Mouse (Mus musculus) forebrain, embryonic 13.5 days (tissue): ENCODE results near the gene E2f2. TPM values are rescaled to one million over a fixed set of nuclear protein-coding genes. Genes with fewer than 3 reads are reported as not detected.
A peak's percentile ranks its signal among the peaks of the same experiment; 100 is the strongest.

Experiments used
- ATAC-seq: fragments of 200-750 bp; cut with Nextera tagmentation; 2 replicates; pipeline ENCODE4 v1.8.0; 2017
- H3K27ac ChIP-seq: fragments of 300-500 bp; sonication (generic); 2 replicates; pipeline ENCODE4 v1.5.1; 2015; ENCODE audit warnings: inconsistent platforms, mild to moderate bottlenecking, moderate library complexity
- H3K27me3 ChIP-seq: fragments of 300-500 bp; sonication (generic); 2 replicates; pipeline ENCODE4 v1.6.1; 2015; ENCODE audit warnings: mild to moderate bottlenecking, inconsistent platforms
- H3K36me3 ChIP-seq: fragments of 300-500 bp; sonication (generic); 2 replicates; pipeline ENCODE4 v1.6.1; 2015; ENCODE audit warnings: mild to moderate bottlenecking, inconsistent platforms; ENCODE audit not compliant: poor library complexity, severe bottlenecking
- H3K4me1 ChIP-seq: fragments of 300-500 bp; sonication (generic); 2 replicates; pipeline ENCODE4 v1.6.1; 2015; ENCODE audit warnings: inconsistent platforms
- H3K4me2 ChIP-seq: fragments of 300-500 bp; sonication (generic); 2 replicates; pipeline ENCODE4 v1.6.1; 2015; ENCODE audit warnings: inconsistent platforms, mild to moderate bottlenecking, moderate library complexity
- H3K4me3 ChIP-seq: fragments of 300-500 bp; sonication (generic); 2 replicates; pipeline ENCODE4 v1.5.1; 2015; ENCODE audit warnings: mild to moderate bottlenecking, inconsistent platforms
- H3K9ac ChIP-seq: fragments of 300-500 bp; sonication (generic); 2 replicates; pipeline ENCODE4 v1.6.1; 2015; ENCODE audit warnings: mild to moderate bottlenecking, inconsistent platforms
- H3K9me3 ChIP-seq: fragments of 300-500 bp; sonication (generic); replicated peaks from 2 replicates; pipeline ENCODE4 v1.6.1; 2016; ENCODE audit warnings: inconsistent platforms
- WGBS: fragments of 180-500 bp; shearing (Covaris S2); methylation state at CpG from one replicate; pipeline ENCODE4 v1.1.7; 2015; 5-methylcytosine and 5-hydroxymethylcytosine counted together
- polyA plus RNA-seq: library from polyadenylated mRNA; unstranded; fragments of >200 nt; fragmentation: Nextera tagmentation; extraction: Ambion mirVana; gene quantifications from 2 replicates; pipeline ENCODE4 v1.2.1, GENCODE M21; 2015

Gene E2f2
- polyA plus RNA-seq, 1 experiment from 2014 or later: 9.7 TPM

DNA sequence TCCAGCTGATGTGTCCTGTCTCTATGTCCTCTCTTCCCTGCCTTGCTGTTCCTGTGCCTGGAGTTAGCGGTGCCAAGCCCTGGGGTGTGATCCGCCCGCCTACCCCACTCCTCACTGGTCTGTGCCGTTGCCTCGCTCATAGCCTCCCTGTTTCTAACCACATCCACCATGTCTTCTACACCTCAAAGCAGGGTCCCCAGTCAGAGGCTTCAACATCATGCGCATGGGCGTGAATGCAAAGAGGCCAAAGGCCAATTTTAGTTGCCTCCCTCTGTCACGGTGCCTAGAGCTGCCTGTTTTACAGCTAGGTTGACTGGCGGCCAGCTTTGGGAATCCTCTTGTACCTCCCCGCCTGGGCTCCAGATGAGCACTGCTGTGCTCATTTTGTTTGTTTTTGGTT lies 24.0 kb downstream of the E2f2 start:
- H3K4me1 ChIP-seq: no peaks in the 10 kb centered on the region
- no peak overlapping the region for H3K4me3 ChIP-seq
- H3K27ac ChIP-seq: no peak overlapping the region
- H3K27me3 ChIP-seq: 0 out of 2 replicates have a peak, but pooled peaks cover under 1% of the 10 kb centered on the region
- ATAC-seq: no peak
- no peak overlapping the region for H3K4me2 ChIP-seq
- no peaks in the 10 kb centered on the region for H3K9me3 ChIP-seq
- H3K9ac ChIP-seq: no peak overlapping the region
- WGBS: 91% methylated on average over 10 of the region's 10 CpGs
- peaks cover 40% of the 10 kb centered on the region for H3K36me3 ChIP-seq

DNA sequence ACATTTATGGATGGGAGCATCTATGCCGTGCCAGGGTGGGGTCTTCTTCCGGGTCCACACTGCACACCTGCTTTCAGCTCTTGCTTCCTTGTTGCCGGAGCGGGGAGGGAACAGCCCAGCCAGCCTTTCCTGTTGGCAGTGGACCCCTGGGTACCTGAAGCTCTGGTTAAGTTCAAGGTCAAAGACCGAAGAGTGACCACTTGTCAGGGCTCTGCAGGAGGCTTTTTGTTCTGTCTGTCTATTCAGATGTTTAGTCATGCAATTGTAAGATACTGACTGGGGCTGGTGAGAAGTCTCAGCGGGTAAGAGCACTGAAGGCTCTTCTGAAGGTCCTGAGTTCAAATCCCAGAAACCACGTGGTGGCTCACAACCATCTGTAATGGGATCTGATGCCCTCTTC lies 26.7 kb downstream of the E2f2 start:
- ATAC-seq: no peak
- H3K27me3 ChIP-seq: 0 out of 2 replicates have a peak, but pooled peaks cover 5% of the 10 kb centered on the region
- 78% methylated on average over 7 of the region's 7 CpGs for WGBS

DNA sequence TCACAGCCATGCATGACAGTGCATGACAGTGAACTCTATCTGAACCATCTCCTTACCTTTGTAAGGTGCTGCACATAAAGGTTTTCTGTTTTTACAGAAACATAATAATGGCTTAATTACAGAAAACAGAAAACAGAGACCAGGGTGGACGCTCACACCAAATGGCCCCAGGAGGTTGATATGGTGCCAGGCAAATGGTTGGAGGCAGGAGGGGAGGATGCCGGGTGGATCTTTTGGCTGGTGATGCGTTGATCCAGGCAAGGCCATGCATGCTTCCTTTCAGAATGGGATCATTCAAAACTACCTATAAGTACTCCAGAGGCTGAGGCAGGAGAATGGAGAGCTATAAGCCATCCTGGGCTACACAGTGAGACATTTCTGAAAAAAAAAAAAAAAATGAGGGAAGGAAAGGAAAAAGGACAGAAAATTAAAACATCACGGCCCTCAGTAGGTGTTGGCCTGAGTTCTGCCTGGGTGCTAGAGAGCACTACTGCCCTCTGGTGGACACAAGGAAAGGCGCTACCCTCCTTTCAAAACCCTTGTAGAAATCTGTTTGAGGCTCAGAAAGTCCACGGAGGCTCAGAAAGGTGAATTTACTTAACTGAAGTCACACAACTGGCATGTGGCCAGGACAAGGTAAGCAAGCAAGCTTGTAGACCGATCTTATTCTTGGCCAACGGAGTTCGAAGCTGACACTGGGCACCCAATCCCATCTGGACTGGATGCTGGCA lies 27.5 kb downstream of the E2f2 start:
- 35% methylated on average over 9 of the region's 9 CpGs for WGBS
- no peak for ATAC-seq
- Histone ChIP-seq H3K9ac (no peak overlapping the region), H3K27ac (no peak overlapping the region), H3K36me3 (0 out of 2 replicates have a peak, but pooled peaks cover 10% of the 10 kb centered on the region), H3K9me3 (no peaks in the 10 kb centered on the region), H3K4me2 (no peak overlapping the region), H3K27me3 (0 out of 2 replicates have a peak, but pooled peaks cover 5% of the 10 kb centered on the region), H3K4me1 (no peaks in the 10 kb centered on the region), H3K4me3 (no peak overlapping the region)

More for the DNA sequence above, 26.7 kb downstream of the E2f2 start:
- no peak overlapping the region for H3K9ac ChIP-seq
- no peaks in the 10 kb centered on the region for H3K4me1 ChIP-seq
- H3K36me3 ChIP-seq: 0 out of 2 replicates have a peak, but pooled peaks cover 14% of the 10 kb centered on the region
- H3K4me3 ChIP-seq: no peak overlapping the region
- H3K9me3 ChIP-seq: no peaks in the 10 kb centered on the region
- no peak overlapping the region for H3K4me2 ChIP-seq
- H3K27ac ChIP-seq: no peak overlapping the region

DNA sequence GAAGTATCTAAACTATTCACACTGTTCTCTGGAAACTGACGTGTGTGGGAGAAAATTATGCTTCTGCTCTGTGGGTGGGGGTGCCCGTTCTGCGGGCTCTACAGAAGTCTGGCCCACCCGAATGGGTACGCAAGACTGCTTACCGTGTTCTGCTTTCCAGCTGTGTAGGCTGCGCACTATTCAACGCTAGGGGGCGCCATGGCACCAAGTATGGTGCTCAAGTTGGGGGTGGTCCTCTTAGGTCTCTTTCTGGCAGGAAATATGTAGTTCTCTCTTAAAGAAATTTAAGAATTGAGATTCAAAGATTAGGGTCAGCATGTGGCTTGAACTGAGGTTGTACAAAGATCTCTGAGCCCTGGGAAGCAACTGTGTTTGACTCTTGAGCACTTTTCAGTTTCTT lies 30.3 kb downstream of the E2f2 start:
- Histone ChIP-seq H3K4me2 (no peak overlapping the region), H3K9ac (no peak overlapping the region), H3K4me1 (peaks cover 12% of the 10 kb centered on the region), H3K4me3 (no peak overlapping the region), H3K27me3 (peaks cover 10% of the 10 kb centered on the region; the same call in 1 of the 2 replicates), H3K27ac (no peak overlapping the region), H3K9me3 (no peaks in the 10 kb centered on the region), H3K36me3 (no peaks in the 10 kb centered on the region)
- WGBS: 4% methylated on average over 9 of the region's 9 CpGs
- ATAC-seq: no peak

DNA sequence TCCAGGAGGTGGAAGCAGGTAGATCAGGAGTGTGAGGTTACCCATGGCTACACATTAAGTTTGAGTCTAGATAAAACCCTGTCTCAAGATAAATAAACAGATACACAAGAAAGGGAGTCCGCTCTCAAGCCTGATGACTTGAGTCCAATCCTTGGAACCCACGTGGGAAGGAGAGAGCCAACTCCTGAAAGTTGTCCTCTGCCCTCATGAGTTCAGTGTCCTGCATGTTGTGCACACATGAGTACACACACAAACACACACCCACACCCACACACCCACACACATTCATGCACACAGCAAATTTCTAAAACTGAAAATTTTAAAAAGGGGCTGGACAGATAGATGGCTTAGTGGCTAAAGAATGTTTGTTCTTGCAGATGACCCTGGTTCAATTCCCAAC lies 32.6 kb downstream of the E2f2 start:
- no peaks in the 10 kb centered on the region for H3K9me3 ChIP-seq
- 81% methylated on average over 2 of the region's 2 CpGs for WGBS
- no peak for ATAC-seq
- H3K4me1 ChIP-seq: peaks cover 13% of the 10 kb centered on the region
- H3K27ac ChIP-seq: no peak overlapping the region
- peaks cover 16% of the 10 kb centered on the region for H3K27me3 ChIP-seq
- no peaks in the 10 kb centered on the region for H3K36me3 ChIP-seq
- H3K4me2 ChIP-seq: no peak overlapping the region
- H3K4me3 ChIP-seq: no peak overlapping the region
- H3K9ac ChIP-seq: no peak overlapping the region

DNA sequence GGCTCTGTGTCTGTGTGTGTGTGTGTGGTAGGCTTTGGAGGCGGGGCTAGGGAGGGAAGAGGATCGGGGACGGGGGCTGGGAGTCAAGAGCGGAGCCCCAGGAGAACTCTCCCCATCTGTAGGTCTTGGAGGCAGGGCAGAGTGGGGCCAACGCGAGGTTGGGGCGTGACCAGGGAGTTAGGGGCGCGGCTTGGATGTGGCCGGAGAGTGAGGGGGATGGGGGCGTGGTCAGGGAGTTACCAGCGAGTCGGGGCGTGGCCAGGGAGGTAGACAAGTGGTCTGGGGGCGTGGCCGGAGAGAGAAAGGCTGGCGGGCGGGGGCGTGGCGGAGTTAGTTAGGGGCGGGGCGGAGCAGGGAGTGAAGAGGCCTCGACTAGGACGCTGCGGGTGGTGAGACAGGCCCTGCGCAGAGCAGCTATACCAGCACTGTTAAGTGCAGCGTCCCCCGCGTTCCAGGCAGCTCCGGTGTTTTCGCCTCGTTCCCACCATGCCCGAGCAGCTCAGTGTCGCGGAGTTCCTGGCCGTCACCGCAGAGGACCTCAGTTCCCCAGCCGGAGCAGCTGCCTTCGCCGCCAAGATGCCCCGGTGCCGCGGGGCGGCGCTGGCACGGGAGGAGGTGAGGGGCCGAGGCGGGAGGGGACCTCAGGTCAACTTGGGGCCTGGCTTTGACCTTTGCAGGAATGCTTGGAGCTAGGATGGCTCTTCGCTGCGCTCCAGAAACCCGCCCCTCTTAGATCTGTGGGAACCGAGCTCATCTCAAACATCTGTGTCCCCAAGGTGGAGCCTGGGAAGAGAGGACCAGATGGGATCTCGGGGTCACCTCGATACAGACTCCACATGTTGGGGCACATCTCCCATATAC lies 34.1 kb downstream of the E2f2 start, which contains the start of gene Asap3:
Gene Asap3, plus strand, starts transcription at position 333 of the 861 bp plus-strand sequence.
- WGBS: under 1% methylated on average over 51 of the region's 54 CpGs
- H3K9me3 ChIP-seq: no peaks in the 10 kb centered on the region
- peak within 1 kb of the TSS; percentile 81 for H3K9ac ChIP-seq
- H3K4me1 ChIP-seq: peaks cover 13% of the 10 kb centered on the region
- peak within 1 kb of the TSS; percentile 99 for H3K4me2 ChIP-seq
- no peaks in the 10 kb centered on the region for H3K36me3 ChIP-seq
- H3K27ac ChIP-seq: 0 out of 2 replicates have a peak within 1 kb of the TSS, but pooled peaks have one; percentile 16
- peak within 1 kb of the TSS; percentile 59 for H3K4me3 ChIP-seq
- ATAC-seq: peak; percentile 90
- H3K27me3 ChIP-seq: peaks cover 15% of the 10 kb centered on the region

DNA sequence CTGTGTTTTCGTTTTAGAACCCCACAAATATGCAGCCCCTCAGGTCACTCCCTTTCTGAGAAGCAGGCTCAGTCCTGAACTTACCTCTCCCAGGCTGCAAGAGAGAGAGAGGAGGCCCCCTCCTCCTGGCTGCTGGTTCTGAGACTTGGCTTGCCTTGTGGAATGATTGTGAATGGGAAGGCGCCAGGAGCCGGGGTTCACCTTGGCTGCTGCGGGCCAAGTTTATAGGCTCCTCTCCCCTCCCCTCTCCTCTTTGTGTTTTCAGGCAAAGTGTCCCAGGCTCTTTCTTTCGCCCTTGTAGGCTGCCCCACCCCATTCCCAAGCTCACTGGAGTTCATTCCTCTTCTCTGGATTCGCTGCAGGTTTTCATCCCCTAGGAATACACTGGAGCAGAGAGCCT lies 34.7 kb downstream of the E2f2 start:
- Histone ChIP-seq H3K36me3 (no peaks in the 10 kb centered on the region), H3K4me2 (peak overlapping the region; percentile 99), H3K27ac (no peak overlapping the region), H3K4me3 (peak overlapping the region; percentile 59), H3K9me3 (no peaks in the 10 kb centered on the region), H3K9ac (peak overlapping the region; percentile 81), H3K4me1 (peaks cover 13% of the 10 kb centered on the region), H3K27me3 (peaks cover 12% of the 10 kb centered on the region)
- 0 out of 2 replicates have a peak, but pooled peaks have one; percentile 16 for ATAC-seq
- under 1% methylated on average over 6 of the region's 6 CpGs for WGBS

DNA sequence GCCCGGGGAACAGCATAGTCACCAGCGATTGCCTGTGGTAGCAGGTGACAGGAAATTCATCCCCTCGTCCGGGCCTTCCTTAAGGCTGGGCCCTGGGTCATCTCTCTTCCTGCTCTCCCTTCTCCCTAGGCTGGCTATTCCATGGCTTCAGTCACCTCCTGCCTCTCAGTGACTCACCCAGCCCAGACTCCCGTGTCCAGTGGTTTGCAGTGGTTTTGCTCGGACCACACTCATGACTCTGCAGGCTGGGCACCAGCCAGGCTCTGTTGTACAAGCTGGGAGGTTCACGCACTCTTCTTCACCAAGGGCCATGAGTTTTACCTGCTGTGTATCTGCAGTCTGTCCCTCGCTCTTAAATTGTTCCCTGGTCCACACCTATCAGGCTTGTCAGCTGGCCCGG lies 38.7 kb downstream of the E2f2 start:
- 82% methylated on average over 9 of the region's 9 CpGs for WGBS
- H3K4me1 ChIP-seq: peaks cover 16% of the 10 kb centered on the region
- H3K9ac ChIP-seq: no peak overlapping the region
- no peak for ATAC-seq
- H3K9me3 ChIP-seq: no peaks in the 10 kb centered on the region
- H3K27ac ChIP-seq: no peak overlapping the region
- no peak overlapping the region for H3K4me3 ChIP-seq
- peaks cover 12% of the 10 kb centered on the region for H3K27me3 ChIP-seq
- H3K36me3 ChIP-seq: no peaks in the 10 kb centered on the region
- H3K4me2 ChIP-seq: no peak overlapping the region

DNA sequence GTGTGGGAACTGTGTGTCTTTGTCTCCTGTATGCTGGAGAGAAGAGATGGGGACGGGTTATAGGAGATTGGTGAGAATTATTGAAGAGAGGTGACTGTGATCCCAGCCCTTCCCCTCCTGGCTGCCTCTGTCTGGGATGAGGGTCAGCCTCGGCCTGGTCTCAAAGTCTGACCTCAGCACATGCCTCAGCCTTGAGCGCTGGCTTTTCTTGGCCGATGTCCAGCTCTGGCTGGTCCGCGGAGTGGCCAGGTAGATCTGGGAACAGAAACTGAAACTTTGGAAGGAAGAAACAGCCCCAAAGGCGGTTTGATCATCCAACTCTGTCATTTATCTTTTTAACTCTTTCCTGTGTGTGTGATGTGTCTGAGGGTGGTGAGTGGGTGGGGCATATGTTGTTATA lies 41.4 kb downstream of the E2f2 start:
- WGBS: 74% methylated on average over 7 of the region's 7 CpGs

DNA sequence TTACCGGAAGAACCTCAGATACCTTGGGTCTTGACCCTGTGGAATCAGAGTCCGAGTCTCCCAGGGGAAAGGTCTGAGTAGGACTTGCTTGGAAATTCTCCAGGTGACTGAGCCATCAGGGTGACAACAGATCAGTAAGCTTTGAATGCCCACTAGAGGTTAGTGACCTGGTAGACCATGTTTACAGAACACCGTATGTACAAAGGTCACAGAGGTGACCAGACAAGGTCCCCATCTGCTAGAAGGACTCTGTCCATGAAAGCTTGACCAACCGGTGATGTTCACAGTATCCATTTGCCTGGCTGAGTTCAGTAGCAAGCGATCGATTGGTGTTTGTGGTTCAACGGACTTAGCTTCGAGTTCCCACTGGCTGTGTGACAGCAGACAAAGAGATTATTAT lies 42.6 kb downstream of the E2f2 start:
- H3K27me3 ChIP-seq: peaks cover 6% of the 10 kb centered on the region
- no peak overlapping the region for H3K4me2 ChIP-seq
- peaks cover 18% of the 10 kb centered on the region for H3K4me1 ChIP-seq
- WGBS: 89% methylated on average over 8 of the region's 8 CpGs
- H3K27ac ChIP-seq: no peak overlapping the region
- no peak for ATAC-seq
- no peaks in the 10 kb centered on the region for H3K36me3 ChIP-seq
- no peak overlapping the region for H3K4me3 ChIP-seq
- H3K9me3 ChIP-seq: no peaks in the 10 kb centered on the region
- H3K9ac ChIP-seq: no peak overlapping the region

More for the DNA sequence above, 41.4 kb downstream of the E2f2 start:
- Histone ChIP-seq H3K9ac (no peak overlapping the region), H3K4me1 (peaks cover 9% of the 10 kb centered on the region), H3K27me3 (peaks cover 5% of the 10 kb centered on the region), H3K27ac (no peak overlapping the region), H3K36me3 (no peaks in the 10 kb centered on the region), H3K4me3 (no peak overlapping the region), H3K4me2 (no peak overlapping the region), H3K9me3 (no peaks in the 10 kb centered on the region)
- 0 out of 2 replicates have a peak, but pooled peaks have one; percentile 13 for ATAC-seq

DNA sequence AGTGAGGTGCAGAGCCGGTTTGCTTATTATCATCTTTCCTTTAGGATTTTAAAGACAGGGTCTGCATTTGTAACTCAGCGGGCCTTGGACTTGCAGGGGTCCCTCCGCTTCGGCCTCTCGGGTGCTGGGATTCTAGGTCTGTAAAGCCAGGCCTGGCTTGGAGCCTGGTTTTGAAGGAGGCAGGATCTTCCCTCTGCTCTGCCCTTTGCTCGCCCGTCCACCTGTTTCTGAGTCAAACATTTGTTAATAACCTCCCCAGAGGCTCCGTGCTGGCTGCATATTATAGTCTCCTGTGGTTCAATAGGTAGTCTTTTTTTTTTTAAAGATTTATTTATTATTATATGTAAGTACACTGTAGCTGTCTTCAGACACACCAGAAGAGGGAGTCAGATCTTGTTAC lies 43.4 kb downstream of the E2f2 start:
- no peak overlapping the region for H3K4me3 ChIP-seq
- WGBS: 88% methylated on average over 8 of the region's 8 CpGs
- no peak overlapping the region for H3K27ac ChIP-seq
- H3K9ac ChIP-seq: no peak overlapping the region
- no peak overlapping the region for H3K4me2 ChIP-seq
- no peaks in the 10 kb centered on the region for H3K9me3 ChIP-seq
- peaks cover 25% of the 10 kb centered on the region for H3K4me1 ChIP-seq
- no peaks in the 10 kb centered on the region for H3K36me3 ChIP-seq
- peaks cover 13% of the 10 kb centered on the region for H3K27me3 ChIP-seq
- ATAC-seq: no peak

DNA sequence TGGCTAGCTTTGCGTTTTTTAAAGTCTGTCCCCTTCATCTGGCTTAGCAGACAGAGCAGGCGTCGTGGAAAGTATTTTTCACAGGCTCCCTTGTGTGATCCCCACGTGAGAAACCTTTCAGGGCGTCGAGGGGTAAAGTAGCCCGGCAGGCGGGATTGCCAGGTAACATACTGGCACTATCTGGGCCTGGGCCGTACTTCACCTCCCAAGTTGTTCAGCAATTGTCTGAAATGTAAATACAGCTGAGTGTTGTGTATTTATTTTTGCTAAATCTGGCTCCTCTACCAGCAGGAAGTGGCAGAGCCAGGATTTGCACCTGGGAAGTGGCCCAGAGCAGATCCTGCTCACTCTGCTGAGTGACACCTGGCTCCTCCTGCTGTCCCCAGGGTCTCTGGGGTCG lies 44.9 kb downstream of the E2f2 start:
- no peak overlapping the region for H3K9ac ChIP-seq
- WGBS: 72% methylated on average over 10 of the region's 10 CpGs
- no peak for ATAC-seq

More for the DNA sequence above, 44.9 kb downstream of the E2f2 start:
- no peaks in the 10 kb centered on the region for H3K36me3 ChIP-seq
- H3K4me3 ChIP-seq: no peak overlapping the region
- peaks cover 13% of the 10 kb centered on the region for H3K27me3 ChIP-seq
- H3K9me3 ChIP-seq: no peaks in the 10 kb centered on the region
- H3K4me1 ChIP-seq: peaks cover 26% of the 10 kb centered on the region
- no peak overlapping the region for H3K4me2 ChIP-seq
- no peak overlapping the region for H3K27ac ChIP-seq
